In the genomic region with DNA sequence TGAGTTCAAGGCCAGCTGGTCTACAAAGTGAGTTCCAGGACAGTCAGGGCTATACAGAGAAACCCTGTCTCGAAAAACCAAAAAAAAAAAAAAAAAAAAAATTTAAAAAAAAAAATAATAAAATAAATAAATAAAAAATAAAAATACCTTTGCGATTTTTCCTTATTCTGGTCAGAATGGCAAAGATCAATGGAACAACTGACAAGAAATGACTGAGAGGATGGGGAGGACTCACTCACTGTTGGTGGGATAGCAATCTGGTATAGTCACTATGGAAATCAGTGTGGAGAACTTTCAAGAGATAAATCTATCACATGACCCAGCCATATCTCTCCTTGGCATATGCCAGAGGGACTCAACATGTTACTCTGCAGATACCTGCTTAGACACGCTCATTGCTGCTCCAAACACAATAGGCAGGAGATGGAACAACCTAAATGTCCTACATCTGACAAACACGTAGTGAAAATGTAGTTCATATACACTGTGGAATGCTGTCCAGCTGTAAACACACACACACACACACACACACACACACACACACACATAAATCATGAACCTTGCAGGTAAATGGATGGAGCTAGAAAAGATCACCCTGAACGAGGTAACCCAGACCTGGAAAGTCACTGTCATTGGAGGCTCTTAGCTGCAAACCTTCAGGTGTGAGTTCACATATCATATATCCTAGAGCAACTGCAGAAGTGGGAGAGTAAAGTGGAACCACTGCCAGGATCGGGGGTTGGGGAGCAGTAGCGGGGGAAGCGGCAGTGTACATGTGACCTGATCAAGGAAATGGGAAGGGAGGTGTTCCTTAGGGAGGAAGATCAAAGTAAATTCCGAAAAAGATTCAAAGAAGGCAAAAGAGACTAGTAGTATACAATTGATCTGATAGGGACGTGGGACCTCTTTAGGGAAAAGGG, we compare ENCODE assay signal across 10 mouse cellular contexts. TPM values are rescaled to one million over a fixed set of nuclear protein-coding genes. Genes with fewer than 3 reads are reported as not detected.
A peak's percentile ranks its signal among the peaks of the same experiment; 100 is the strongest.
DNase-seq lines count a peak whose midpoint lies in the region; ATAC-seq and TF ChIP-seq lines count a peak whose summit lies in the region.
"Had no signal": no experiment of that assay in that cellular context is flagged by ENCODE, and none has a peak within 500 bp of the region (broad histone marks: within the 10 kb centered on the region; RNA-seq: fewer than 3 reads in every experiment).

No protein-coding gene starts in this region.

- H3K27ac ChIP-seq in midbrain, embryonic 15.5 days, result peak overlapping the region; percentile 87; the same call in 1 of the 2 replicates
- H3K27ac ChIP-seq in midbrain, postnatal 0 days (ENCODE audit: low read depth, low read length), result no peak overlapping the region
- H3K27ac ChIP-seq in limb, embryonic 13.5 days, result no peak overlapping the region
- no peak overlapping the region for H3K27ac ChIP-seq in left cerebral cortex, adult 2 months

- H3K36me3 ChIP-seq in midbrain, embryonic 15.5 days (replicated peaks), result peaks cover 12% of the 10 kb centered on the region
- H3K36me3 ChIP-seq in midbrain, postnatal 0 days (ENCODE audit: insufficient read depth, low read length), result peaks cover 13% of the 10 kb centered on the region
- H3K36me3 ChIP-seq in limb, embryonic 13.5 days, result peaks cover 30% of the 10 kb centered on the region

- 91% methylated on average over 10 of the region's 10 CpGs for WGBS in midbrain, embryonic 15.5 days
- 88% methylated on average over 10 of the region's 10 CpGs for WGBS in midbrain, postnatal 0 days
- WGBS in limb, embryonic 13.5 days, result 84% methylated on average over 10 of the region's 10 CpGs

- DNase-seq in cerebellum, postnatal 10 days, result peak; percentile 36 to 42
- no peak for DNase-seq in cerebellum, postnatal 36 days
- DNase-seq in midbrain, postnatal 0 days (ENCODE audit: low spot score), result no peak
- no peak for DNase-seq in left cerebral cortex, adult 2 months (ENCODE audit: extremely low spot score in 1 of 2, low spot score in 2 of 2)
- no peak for DNase-seq in kidney, postnatal 14 days

- H3K9ac ChIP-seq in midbrain, embryonic 15.5 days, result no peak overlapping the region
- no peak overlapping the region for H3K9ac ChIP-seq in midbrain, postnatal 0 days (replicated peaks; ENCODE audit: low read length, poor library complexity, severe bottlenecking)
- no peak overlapping the region for H3K9ac ChIP-seq in limb, embryonic 13.5 days
- H3K9ac ChIP-seq: heart, embryonic 13.5 days; lung, embryonic 14.5 days had no signal

- H3K4me2 ChIP-seq in midbrain, embryonic 15.5 days, result 0 out of 2 replicates have a peak overlapping the region, but pooled peaks have one; percentile 48
- H3K4me2 ChIP-seq in midbrain, postnatal 0 days (ENCODE audit: low read depth, low read length, poor library complexity, severe bottlenecking), result no peak overlapping the region
- no peak overlapping the region for H3K4me2 ChIP-seq in limb, embryonic 13.5 days (replicated peaks)

- H3K9me3 ChIP-seq in midbrain, embryonic 15.5 days, result no peaks in the 10 kb centered on the region
- H3K9me3 ChIP-seq in midbrain, postnatal 0 days (ENCODE audit: low read length), result no peaks in the 10 kb centered on the region
- no peaks in the 10 kb centered on the region for H3K9me3 ChIP-seq in limb, embryonic 13.5 days
- H3K9me3 ChIP-seq: heart, embryonic 13.5 days had no signal

- intact Hi-C loops in left cerebral cortex, adult 2 months (cut with DNase I), result no loop called here

- H3K27me3 ChIP-seq in midbrain, embryonic 15.5 days (replicated peaks), result no peaks in the 10 kb centered on the region
- no peaks in the 10 kb centered on the region for H3K27me3 ChIP-seq in midbrain, postnatal 0 days (ENCODE audit: insufficient read depth, low read length)
- no peaks in the 10 kb centered on the region for H3K27me3 ChIP-seq in limb, embryonic 13.5 days
- H3K27me3 ChIP-seq: heart, embryonic 13.5 days had no signal

- no peak for ATAC-seq in midbrain, embryonic 15.5 days (replicated peaks)
- ATAC-seq in midbrain, postnatal 0 days (ENCODE audit: low FRiP score), result no peak
- no peak for ATAC-seq in limb, embryonic 13.5 days (ENCODE audit: low FRiP score, low read depth)
- peak; percentile 32 for ATAC-seq in megakaryocyte progenitor cell, adult 5-6 weeks (replicated peaks; ENCODE audit: poor library complexity)

- no peak overlapping the region for H3K4me3 ChIP-seq in midbrain, embryonic 15.5 days
- H3K4me3 ChIP-seq in midbrain, postnatal 0 days (ENCODE audit: low read depth, low read length), result no peak overlapping the region
- H3K4me3 ChIP-seq in limb, embryonic 13.5 days, result 0 out of 2 replicates have a peak overlapping the region, but pooled peaks have one; percentile 85
- no peak overlapping the region for H3K4me3 ChIP-seq in left cerebral cortex, adult 2 months

- peaks cover 9% of the 10 kb centered on the region for H3K4me1 ChIP-seq in midbrain, embryonic 15.5 days
- peaks cover 6% of the 10 kb centered on the region for H3K4me1 ChIP-seq in midbrain, postnatal 0 days (ENCODE audit: insufficient read depth, low read length)
- peaks cover 7% of the 10 kb centered on the region for H3K4me1 ChIP-seq in limb, embryonic 13.5 days

- TF ChIP-seq CTCF in midbrain, postnatal 0 days (IDR thresholded peaks at IDR 0.05), result no peak
- TF ChIP-seq CTCF in left cerebral cortex, adult 2 months (IDR thresholded peaks at IDR 0.05), result no peak

RNA-seq across cellular contexts. Expression of a gene that starts 1.1 kb away (rescaled TPM):
- polyA plus RNA-seq in midbrain, embryonic 15.5 days (2015; fragmentation: Nextera tagmentation; extraction: Ambion mirVana), result 322 and 332 TPM in 2 replicates
- 1,580 and 1,646 TPM in 2 replicates for total RNA-seq in midbrain, postnatal 0 days (2014; rRNA removed)
- 382 and 398 TPM in 2 replicates for polyA plus RNA-seq in midbrain, postnatal 0 days (2015; fragmentation: Nextera tagmentation; extraction: Ambion mirVana)
- 752 and 768 TPM in 2 replicates for polyA plus RNA-seq in limb, embryonic 13.5 days (2015; fragmentation: Nextera tagmentation; extraction: Ambion mirVana)
- total RNA-seq in megakaryocyte progenitor cell, adult 5-6 weeks (2015), result 2,069 and 2,075 TPM in 2 replicates
- total RNA-seq in megakaryocyte progenitor cell, adult 5-6 weeks (2017), result 838 and 883 TPM in 2 replicates
- 100 to 1,000 TPM; 211 to 235 TPM for total RNA-seq in left cerebral cortex, adult 2 months (2021)

RNA-seq across cellular contexts. Expression of a gene that starts 18.1 kb away (rescaled TPM):
- polyA plus RNA-seq in midbrain, embryonic 15.5 days (2015; fragmentation: Nextera tagmentation; extraction: Ambion mirVana), result 23.0 and 23.1 TPM in 2 replicates
- total RNA-seq in midbrain, postnatal 0 days (2014; rRNA removed), result 21.9 and 26.2 TPM in 2 replicates
- 16.8 and 17.9 TPM in 2 replicates for polyA plus RNA-seq in midbrain, postnatal 0 days (2015; fragmentation: Nextera tagmentation; extraction: Ambion mirVana)
- 5.1 and 5.2 TPM in 2 replicates for polyA plus RNA-seq in limb, embryonic 13.5 days (2015; fragmentation: Nextera tagmentation; extraction: Ambion mirVana)
- 0.20 TPM in 1 of 2 replicates, not detected in the other for total RNA-seq in megakaryocyte progenitor cell, adult 5-6 weeks (2015)
- 0.04 TPM in 1 of 2 replicates, not detected in the other for total RNA-seq in megakaryocyte progenitor cell, adult 5-6 weeks (2017)
- 10 to 100 TPM; 16.2 to 16.8 TPM for total RNA-seq in left cerebral cortex, adult 2 months (2021)

RNA-seq across cellular contexts. Expression of a gene that starts 38.2 kb away (rescaled TPM):
- 0.42 and 0.56 TPM in 2 replicates for polyA plus RNA-seq in midbrain, embryonic 15.5 days (2015; fragmentation: Nextera tagmentation; extraction: Ambion mirVana)
- 1.1 and 1.2 TPM in 2 replicates for total RNA-seq in midbrain, postnatal 0 days (2014; rRNA removed)
- polyA plus RNA-seq in midbrain, postnatal 0 days (2015; fragmentation: Nextera tagmentation; extraction: Ambion mirVana), result 0.21 and 0.33 TPM in 2 replicates
- polyA plus RNA-seq in limb, embryonic 13.5 days (2015; fragmentation: Nextera tagmentation; extraction: Ambion mirVana), result 14.5 and 17.5 TPM in 2 replicates
- 2.1 and 2.9 TPM in 2 replicates for total RNA-seq in megakaryocyte progenitor cell, adult 5-6 weeks (2015)
- 1.7 and 2.1 TPM in 2 replicates for total RNA-seq in megakaryocyte progenitor cell, adult 5-6 weeks (2017)
- total RNA-seq in left cerebral cortex, adult 2 months (2021), result 1 to 10 TPM; 5.0 to 5.4 TPM

RNA-seq across cellular contexts. Expression of a gene that starts 46.2 kb away (rescaled TPM):
- 14.3 and 16.7 TPM in 2 replicates for polyA plus RNA-seq in midbrain, embryonic 15.5 days (2015; fragmentation: Nextera tagmentation; extraction: Ambion mirVana)
- 11.5 and 15.7 TPM in 2 replicates for total RNA-seq in midbrain, postnatal 0 days (2014; rRNA removed)
- polyA plus RNA-seq in midbrain, postnatal 0 days (2015; fragmentation: Nextera tagmentation; extraction: Ambion mirVana), result 8.9 and 11.8 TPM in 2 replicates
- polyA plus RNA-seq in limb, embryonic 13.5 days (2015; fragmentation: Nextera tagmentation; extraction: Ambion mirVana), result 22.0 TPM in 2 replicates
- 2.0 and 2.2 TPM in 2 replicates for total RNA-seq in megakaryocyte progenitor cell, adult 5-6 weeks (2015)
- 4.8 and 5.6 TPM in 2 replicates for total RNA-seq in megakaryocyte progenitor cell, adult 5-6 weeks (2017)
- 10 to 100 TPM; 11.3 to 12.3 TPM for total RNA-seq in left cerebral cortex, adult 2 months (2021)

Comparison
In these comparisons a context has a peak if more than half of its experiments do, and no peak if none do; other contexts are left out.
1. DNase-seq: peak in cerebellum, postnatal 10 days (2 of 2); none in cerebellum, postnatal 36 days (0 of 2), midbrain, postnatal 0 days (single experiment), left cerebral cortex, adult 2 months (0 of 2) and kidney, postnatal 14 days (single experiment).
2. RNA of a gene that starts 18.1 kb away (total RNA-seq): 21.9 to 26.2 TPM in midbrain, postnatal 0 days and 16.2 to 16.8 TPM in left cerebral cortex, adult 2 months; 0.04 to 0.20 TPM in megakaryocyte progenitor cell, adult 5-6 weeks; every median in the first group is over 10 times any median in the second.